Mouse (Mus musculus) lung, postnatal 0 days (tissue): ENCODE results near the gene Cnot3.

Experiments used
- CTCF ChIP-seq: IDR thresholded peaks from 2 replicates; pipeline ENCODE4 v1.5.1; 2016; ENCODE audit warnings: antibody characterized with exemption, mild to moderate bottlenecking
- EP300 ChIP-seq: IDR thresholded peaks from 2 replicates; pipeline ENCODE4 v1.6.1; 2016; ENCODE audit warnings: antibody characterized with exemption, mild to moderate bottlenecking, control low read depth

GRCm38 (mm10) chr7:3644672-3645487, at the start of gene Cnot3:
- TF ChIP-seq CTCF = no peak
- peak; percentile 83 for TF ChIP-seq EP300
